Mouse (Mus musculus) CH12.LX (cell line): ENCODE data around the gene Cd81. TPM values are rescaled to one million over a fixed set of nuclear protein-coding genes. Genes with fewer than 3 reads are reported as not detected.

Source experiments
- DNase-seq: peaks from one replicate; pipeline ENCODE4 v3.0.0-alpha.2; 2013; ENCODE audit errors: extremely low read depth
- H3K27ac ChIP-seq: 2 replicates; pipeline ENCODE4 v1.5.1; 2012; ENCODE audit warnings: low read depth, mild to moderate bottlenecking, control low read depth, moderate library complexity; ENCODE audit not compliant: insufficient read depth
- H3K27me3 ChIP-seq: replicated peaks from 2 replicates; pipeline ENCODE3; 2012; ENCODE audit warnings: inconsistent platforms
- H3K36me3 ChIP-seq, 2 experiments: replicated peaks in 1 of 2; 2 replicates each; pipeline versions ENCODE3 to v1.6.1; 2012; ENCODE audit warnings: inconsistent platforms in 1 of 2, low read length in 1 of 2, mild to moderate bottlenecking in 1 of 2, mixed read lengths in 1 of 2, moderate library complexity in 1 of 2; ENCODE audit not compliant: control insufficient read depth in 1 of 2, insufficient read depth in 1 of 2
- H3K4me1 ChIP-seq, 2 experiments: 2 replicates each; pipeline ENCODE4 v1.6.1; 2012; ENCODE audit warnings: inconsistent platforms in 1 of 2, moderate library complexity in 1 of 2; ENCODE audit not compliant: insufficient read depth in 2 of 2, control insufficient read depth in 1 of 2
- H3K4me2 ChIP-seq: 2 replicates; pipeline ENCODE4 v1.6.1; 2012; ENCODE audit warnings: low read depth, mild to moderate bottlenecking, control low read depth; ENCODE audit not compliant: poor library complexity, insufficient read depth, severe bottlenecking
- H3K4me3 ChIP-seq, 3 experiments: fragments of 150-350 bp in 1 of 3; sonication (generic) in 1 of 3; replicated peaks in 1 of 3; 2 replicates each; pipeline versions ENCODE3 to v1.5.1; 2011 to 2012; ENCODE audit warnings: low read depth in 2 of 3, low read length in 2 of 3, mild to moderate bottlenecking in 2 of 3, moderate library complexity in 2 of 3, control low read depth in 1 of 3, improper control_type of control experiment in 1 of 3, inconsistent platforms in 1 of 3, mixed read lengths in 1 of 3; ENCODE audit not compliant: poor library complexity in 1 of 3
- H3K79me2 ChIP-seq: replicated peaks from 2 replicates; pipeline ENCODE4 v1.6.1; 2012; ENCODE audit warnings: mild to moderate bottlenecking, moderate library complexity; ENCODE audit not compliant: control insufficient read depth, poor library complexity, insufficient read depth, severe bottlenecking; ENCODE audit errors: extremely low read depth
- H3K9ac ChIP-seq: 2 replicates; pipeline ENCODE4 v1.6.1; 2012; ENCODE audit warnings: low read depth, mild to moderate bottlenecking, control low read depth, moderate library complexity; ENCODE audit not compliant: insufficient read depth
- H3K9me3 ChIP-seq: replicated peaks from 2 replicates; pipeline ENCODE3; 2012; ENCODE audit warnings: low read length, inconsistent platforms, mixed read lengths
- BHLHE40 ChIP-seq: IDR thresholded peaks from 2 replicates; pipeline ENCODE4 v1.6.1; 2011; ENCODE audit warnings: mild to moderate bottlenecking, low read depth, low read length, improper control_type of control experiment
- CHD1 ChIP-seq: IDR thresholded peaks from 2 replicates; pipeline ENCODE4 v1.6.1; 2012; ENCODE audit warnings: low read depth, low read length, improper control_type of control experiment, inconsistent platforms
- CHD2 ChIP-seq: IDR thresholded peaks from 2 replicates; pipeline ENCODE4 v1.6.1; 2011; ENCODE audit warnings: low read length, improper control_type of control experiment
- CTCF ChIP-seq, 2 experiments: IDR thresholded peaks in 1 of 2; conservative IDR thresholded peaks in 1 of 2; 2 replicates each; pipeline ENCODE4 v1.5.1; 2011 to 2012; ENCODE audit warnings: low read depth in 2 of 2, low read length in 2 of 2, improper control_type of control experiment in 1 of 2, inconsistent platforms in 1 of 2, mild to moderate bottlenecking in 1 of 2, moderate library complexity in 1 of 2
- E2F4 ChIP-seq: IDR thresholded peaks from 2 replicates; pipeline ENCODE4 v1.6.1; 2011; ENCODE audit warnings: low read depth, low read length, improper control_type of control experiment; ENCODE audit not compliant: insufficient replicate concordance
- ELF1 ChIP-seq: IDR thresholded peaks from 2 replicates; pipeline ENCODE4 v1.6.1; 2014; ENCODE audit warnings: low read depth, mild to moderate bottlenecking, inconsistent platforms, low read length, improper control_type of control experiment
- EP300 ChIP-seq: IDR thresholded peaks from 2 replicates; pipeline ENCODE4 v1.6.1; 2011; ENCODE audit warnings: low read length, improper control_type of control experiment
- ETS1 ChIP-seq: conservative IDR thresholded peaks from 2 replicates; pipeline ENCODE4 v1.6.1; 2012; ENCODE audit warnings: low read depth, mild to moderate bottlenecking, inconsistent platforms, low read length, improper control_type of control experiment, moderate library complexity
- GABPA ChIP-seq: IDR thresholded peaks from 2 replicates; pipeline ENCODE4 v1.6.1; 2012; ENCODE audit warnings: low read depth, low read length, improper control_type of control experiment, inconsistent platforms; ENCODE audit not compliant: insufficient replicate concordance
- HCFC1 ChIP-seq: IDR thresholded peaks from 2 replicates; pipeline ENCODE4 v1.6.1; 2012; ENCODE audit warnings: low read depth, mild to moderate bottlenecking, inconsistent platforms, low read length, improper control_type of control experiment
- IRF4 ChIP-seq: IDR thresholded peaks from 2 replicates; pipeline ENCODE4 v1.6.1; 2014; ENCODE audit warnings: low read depth, mild to moderate bottlenecking, inconsistent platforms, low read length, improper control_type of control experiment
- JUN ChIP-seq: IDR thresholded peaks from 2 replicates; pipeline ENCODE4 v1.6.1; 2011; ENCODE audit warnings: low read depth, mild to moderate bottlenecking, low read length, improper control_type of control experiment, moderate library complexity; ENCODE audit not compliant: insufficient read depth
- JUND ChIP-seq: conservative IDR thresholded peaks from 2 replicates; pipeline ENCODE4 v1.6.1; 2011; ENCODE audit warnings: low read depth, low read length, improper control_type of control experiment
- KAT2A ChIP-seq: IDR thresholded peaks from 2 replicates; pipeline ENCODE4 v1.6.1; 2012; ENCODE audit warnings: low read length, improper control_type of control experiment, inconsistent platforms; ENCODE audit not compliant: insufficient replicate concordance
- MAFK ChIP-seq: IDR thresholded peaks from 2 replicates; pipeline ENCODE4 v1.6.1; 2011; ENCODE audit warnings: low read length, improper control_type of control experiment; ENCODE audit not compliant: insufficient replicate concordance
- MAX ChIP-seq: IDR thresholded peaks from 2 replicates; pipeline ENCODE4 v1.6.1; 2011; ENCODE audit warnings: low read length, improper control_type of control experiment
- MAZ ChIP-seq: IDR thresholded peaks from 2 replicates; pipeline ENCODE4 v1.6.1; 2012; ENCODE audit warnings: low read depth, mild to moderate bottlenecking, inconsistent platforms, low read length, improper control_type of control experiment, moderate library complexity
- MEF2A ChIP-seq: IDR thresholded peaks from 2 replicates; pipeline ENCODE4 v1.6.1; 2014; ENCODE audit warnings: low read depth, mild to moderate bottlenecking, inconsistent platforms, low read length, improper control_type of control experiment, borderline replicate concordance
- MXI1 ChIP-seq: IDR thresholded peaks from 2 replicates; pipeline ENCODE4 v1.6.1; 2011; ENCODE audit warnings: mild to moderate bottlenecking, low read depth, low read length, improper control_type of control experiment
- MYC ChIP-seq: IDR thresholded peaks from 2 replicates; pipeline ENCODE4 v1.6.1; 2011; ENCODE audit warnings: low read depth, mild to moderate bottlenecking, improper control_type of control experiment, low read length
- NELFE ChIP-seq: IDR thresholded peaks from 2 replicates; pipeline ENCODE4 v1.6.1; 2011; ENCODE audit warnings: low read depth, low read length, improper control_type of control experiment
- NRF1 ChIP-seq: IDR thresholded peaks from 2 replicates; pipeline ENCODE4 v1.6.1; 2014; ENCODE audit warnings: low read depth, mild to moderate bottlenecking, inconsistent platforms, low read length, improper control_type of control experiment, moderate library complexity
- PAX5 ChIP-seq: IDR thresholded peaks from 2 replicates; pipeline ENCODE4 v1.6.1; 2012; ENCODE audit warnings: low read length, inconsistent platforms, mixed read lengths
- POLR2A ChIP-seq: IDR thresholded peaks from 2 replicates; pipeline ENCODE4 v1.6.1; 2011; ENCODE audit warnings: low read depth, mild to moderate bottlenecking, improper control_type of control experiment, low read length
- POLR2AphosphoS2 ChIP-seq: IDR thresholded peaks from 2 replicates; pipeline ENCODE4 v1.6.1; 2011; ENCODE audit warnings: low read depth, low read length, improper control_type of control experiment
- RAD21 ChIP-seq: IDR thresholded peaks from 2 replicates; pipeline ENCODE4 v1.6.1; 2011; ENCODE audit warnings: low read depth, mild to moderate bottlenecking, low read length, improper control_type of control experiment, moderate library complexity
- RCOR1 ChIP-seq: conservative IDR thresholded peaks from 2 replicates; pipeline ENCODE4 v1.6.1; 2012; ENCODE audit warnings: low read depth, mild to moderate bottlenecking, inconsistent platforms, low read length, improper control_type of control experiment
- SIN3A ChIP-seq: IDR thresholded peaks from 2 replicates; pipeline ENCODE4 v1.6.1; 2012; ENCODE audit warnings: low read length, improper control_type of control experiment, inconsistent platforms
- SMC3 ChIP-seq: IDR thresholded peaks from 2 replicates; pipeline ENCODE4 v1.6.1; 2011; ENCODE audit warnings: low read depth, low read length, improper control_type of control experiment
- TBP ChIP-seq: conservative IDR thresholded peaks from 2 replicates; pipeline ENCODE4 v1.6.1; 2011; ENCODE audit warnings: low read depth, low read length, improper control_type of control experiment
- TCF12 ChIP-seq: IDR thresholded peaks from 2 replicates; pipeline ENCODE4 v1.6.1; 2014; ENCODE audit warnings: low read depth, mild to moderate bottlenecking, inconsistent platforms, low read length, improper control_type of control experiment
- UBTF ChIP-seq: IDR thresholded peaks from 2 replicates; pipeline ENCODE4 v1.6.1; 2012; ENCODE audit warnings: low read depth, mild to moderate bottlenecking, inconsistent platforms, low read length, improper control_type of control experiment, moderate library complexity
- USF1 ChIP-seq: IDR thresholded peaks from 2 replicates; pipeline ENCODE4 v1.6.1; 2014; ENCODE audit warnings: low read depth, mild to moderate bottlenecking, inconsistent platforms, low read length, improper control_type of control experiment
- USF2 ChIP-seq: conservative IDR thresholded peaks from 2 replicates; pipeline ENCODE4 v1.6.1; 2011; ENCODE audit warnings: low read depth, low read length, improper control_type of control experiment
- ZC3H11A ChIP-seq: IDR thresholded peaks from 2 replicates; pipeline ENCODE4 v1.6.1; 2012; ENCODE audit warnings: low read depth, mild to moderate bottlenecking, inconsistent platforms, low read length, improper control_type of control experiment
- ZKSCAN1 ChIP-seq: IDR thresholded peaks from 2 replicates; pipeline ENCODE4 v1.6.1; 2012; ENCODE audit warnings: low read depth, inconsistent platforms, low read length, improper control_type of control experiment, borderline replicate concordance
- ZMIZ1 ChIP-seq: IDR thresholded peaks from 2 replicates; pipeline ENCODE4 v1.6.1; 2012; ENCODE audit warnings: low read depth, mild to moderate bottlenecking, inconsistent platforms, low read length, improper control_type of control experiment
- ZNF384 ChIP-seq: IDR thresholded peaks from 2 replicates; pipeline ENCODE4 v1.6.1; 2012; ENCODE audit warnings: low read depth, low read length, improper control_type of control experiment, inconsistent platforms
- dilution Hi-C: fragments of 300-500 bp; cut with MboI; formaldehyde crosslinking; loops from 2 replicates; pipeline ENCODE4 v1.14.3; 2020; ENCODE audit warnings: low sequenced_read_pairs; ENCODE audit not compliant: extremely low pct_unique_long_range_greater_than_20kb, extremely low pct_ligation_motif_present
- in situ Hi-C: fragments of 300-500 bp; cut with MboI; formaldehyde crosslinking; loops from 3 replicates; pipeline ENCODE4 v1.14.3; 2019; ENCODE audit warnings: low sequenced_read_pairs, low pct_ligation_motif_present, low pct_unique_long_range_greater_than_20kb, mixed read lengths
- polyA plus RNA-seq: library from polyadenylated mRNA; unstranded; fragments of >175 nt; gene quantifications from 2 replicates; pipeline ENCODE4 v1.2.1, GENCODE M21; 2012; ENCODE audit warnings: low read depth; ENCODE audit not compliant: insufficient read length
- total RNA-seq, 2 experiments: library from RNA; depleted of rRNA; stranded (reverse); fragments of 300-350 nt in 1 of 2; fragments of >200 nt in 1 of 2; gene quantifications; 2 replicates each; pipeline ENCODE4 v1.2.3; 2012 to 2014

Gene Cd81
- total RNA-seq (2012; rRNA removed) (275 and 327 TPM in 2 replicates), total RNA-seq (2014; rRNA removed) (334 and 352 TPM in 2 replicates), polyA plus RNA-seq (318 and 325 TPM in 2 replicates)

GRCm38 (mm10) chr7:143052626-143053007, at the start of gene Cd81:
Gene Cd81, plus strand, starts transcription at chr7:143052739.
- TF ChIP-seq HCFC1, result peak; percentile 27; the same call in 1 of the 2 replicates
- no peak for TF ChIP-seq ZC3H11A
- peak; percentile 95 for TF ChIP-seq POLR2AphosphoS2
- no peak for TF ChIP-seq EP300
- TF ChIP-seq KAT2A, result 0 out of 2 replicates have a peak, but pooled peaks have one; percentile 20
- no peak for TF ChIP-seq NRF1
- TF ChIP-seq BHLHE40, result no peak
- peak; percentile 78; the same call in 1 of the 2 replicates for TF ChIP-seq SIN3A
- 0 out of 2 replicates have a peak, but pooled peaks have one; percentile 45 for TF ChIP-seq E2F4
- no peak for TF ChIP-seq MEF2A
- TF ChIP-seq GABPA, result no peak
- peak; percentile 96 for TF ChIP-seq TBP
- TF ChIP-seq JUND, result no peak
- TF ChIP-seq MYC, result no peak
- TF ChIP-seq MXI1, result peak; percentile 47; the same call in 1 of the 2 replicates
- peak; percentile 65; the same call in 1 of the 2 replicates for TF ChIP-seq UBTF
- TF ChIP-seq MAZ, result no peak
- no peak for TF ChIP-seq MAX
- TF ChIP-seq USF2, result no peak
- TF ChIP-seq RCOR1, result no peak
- no peak for TF ChIP-seq RAD21
- no peak for TF ChIP-seq ETS1
- TF ChIP-seq JUN, result no peak
- TF ChIP-seq TCF12, result peak; percentile 78
- TF ChIP-seq ZKSCAN1, result no peak
- TF ChIP-seq POLR2A, result peak; percentile 100
- no peak for TF ChIP-seq CHD2
- TF ChIP-seq USF1, result no peak
- TF ChIP-seq ZNF384, result no peak
- peak; percentile 35 for TF ChIP-seq ELF1
- TF ChIP-seq ZMIZ1, result peak; percentile 98
- no peak for TF ChIP-seq IRF4
- TF ChIP-seq CHD1, result no peak; the same call in 1 of the 2 replicates
- no peak for TF ChIP-seq MAFK
- no peak for TF ChIP-seq CTCF (conservative IDR thresholded peaks at IDR 0.05 in 1 of 2, IDR thresholded peaks at IDR 0.05 in 1 of 2; ENCODE audit: low read depth in 2 of 2, low read length in 2 of 2)
- peak; percentile 99 for TF ChIP-seq NELFE
- TF ChIP-seq PAX5, result no peak
- TF ChIP-seq SMC3, result no peak
- Histone ChIP-seq H3K36me3 (peaks cover 21 to 38% of the 10 kb centered on the region in 2 experiments), H3K27me3 (no peaks in the 10 kb centered on the region), H3K79me2 (peaks cover 50% of the 10 kb centered on the region), H3K4me1 (peaks cover 27 to 56% of the 10 kb centered on the region in 2 experiments), H3K9ac (peak within 1 kb of the TSS; percentile 77), H3K4me3 (peak within 1 kb of the TSS; percentile 79 to 91 (median 90)), H3K4me2 (peak within 1 kb of the TSS; percentile 78), H3K9me3 (no peaks in the 10 kb centered on the region), H3K27ac (peak within 1 kb of the TSS; percentile 84)
- in situ Hi-C loops, result no loop called here
- DNase-seq, result peak; percentile 68
- dilution Hi-C loops, result no loop called here
